Mouse (Mus musculus) bone marrow macrophage, adult 2 months (primary cell): ENCODE measurements around the gene Dlx4. TPM values are rescaled to one million over a fixed set of nuclear protein-coding genes. Genes with fewer than 3 reads are reported as not detected.
A peak's percentile ranks its signal among the peaks of the same experiment; 100 is the strongest.

Experiments used
- H3K27ac ChIP-seq: 2 replicates; pipeline ENCODE4 v1.5.1; 2012; ENCODE audit warnings: low read depth, low read length; ENCODE audit not compliant: insufficient read depth
- H3K4me1 ChIP-seq: 2 replicates; pipeline ENCODE4 v1.6.1; 2012; ENCODE audit warnings: low read length; ENCODE audit not compliant: control insufficient read depth, insufficient read depth
- H3K4me3 ChIP-seq: 2 replicates; pipeline ENCODE4 v1.5.1; 2012; ENCODE audit warnings: mild to moderate bottlenecking, low read length, moderate library complexity; ENCODE audit not compliant: insufficient read depth
- CTCF ChIP-seq: IDR thresholded peaks from 2 replicates; pipeline ENCODE4 v1.5.1; 2012; ENCODE audit warnings: low read depth, mild to moderate bottlenecking, low read length, moderate library complexity
- POLR2A ChIP-seq: IDR thresholded peaks from 2 replicates; pipeline ENCODE4 v1.6.1; 2012; ENCODE audit warnings: mild to moderate bottlenecking, low read depth, low read length, borderline replicate concordance
- polyA plus RNA-seq: library from polyadenylated mRNA; stranded (reverse); fragments of >200 nt; gene quantifications from 2 replicates; pipeline ENCODE4 v1.2.4, GENCODE M21; 2012; ENCODE audit not compliant: missing spikeins, insufficient read depth, insufficient read length

The Dlx4 gene
- polyA plus RNA-seq, 1 experiment: not detected

DNA sequence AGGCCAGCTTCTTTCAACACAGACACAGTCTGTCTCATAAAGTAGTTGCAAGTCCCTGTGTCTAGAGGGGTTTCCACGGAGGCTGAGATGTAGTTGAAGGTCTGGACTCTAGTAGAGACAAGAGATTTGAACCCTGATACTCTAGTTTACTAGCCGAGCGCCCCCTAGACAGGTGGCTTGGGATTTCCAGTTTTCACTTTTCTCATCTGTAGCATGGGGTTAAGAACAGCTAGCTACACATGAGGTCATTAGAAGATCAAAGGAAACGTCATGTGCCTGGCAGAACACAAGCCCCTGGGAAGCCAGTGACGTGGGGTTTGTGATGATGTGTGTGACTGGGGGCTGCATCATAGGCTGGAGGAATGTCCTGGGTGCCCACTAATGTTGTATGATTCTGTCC is 11.3 kb upstream of the Dlx4 start:
- Histone ChIP-seq H3K4me3 (no peak overlapping the region), H3K27ac (no peak overlapping the region), H3K4me1 (no peaks in the 10 kb centered on the region)
- no peak for TF ChIP-seq CTCF
- TF ChIP-seq POLR2A: no peak

DNA sequence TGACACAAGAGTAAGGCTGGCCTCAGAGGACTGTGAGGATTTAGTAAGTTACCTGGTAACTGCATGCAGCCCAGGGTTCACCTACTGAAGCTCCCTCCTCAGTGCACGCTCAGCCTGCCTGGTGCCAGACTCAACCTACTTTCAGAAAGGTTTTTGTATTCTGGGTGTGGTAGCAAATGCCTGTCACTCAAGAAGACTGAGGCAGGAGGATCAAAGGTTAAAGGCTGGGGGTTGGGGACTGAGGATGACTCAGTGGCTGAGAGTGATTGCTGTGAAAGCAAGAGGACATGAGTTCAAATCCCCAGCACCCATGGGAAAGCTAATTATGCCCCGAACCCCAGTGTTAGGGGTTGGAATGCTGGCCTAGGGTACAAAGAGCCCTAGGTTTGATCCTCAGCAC is 9.4 kb upstream of the Dlx4 start:
- Histone ChIP-seq H3K4me3 (no peak overlapping the region), H3K4me1 (no peaks in the 10 kb centered on the region), H3K27ac (no peak overlapping the region)
- TF ChIP-seq CTCF (no peak), POLR2A (no peak)

DNA sequence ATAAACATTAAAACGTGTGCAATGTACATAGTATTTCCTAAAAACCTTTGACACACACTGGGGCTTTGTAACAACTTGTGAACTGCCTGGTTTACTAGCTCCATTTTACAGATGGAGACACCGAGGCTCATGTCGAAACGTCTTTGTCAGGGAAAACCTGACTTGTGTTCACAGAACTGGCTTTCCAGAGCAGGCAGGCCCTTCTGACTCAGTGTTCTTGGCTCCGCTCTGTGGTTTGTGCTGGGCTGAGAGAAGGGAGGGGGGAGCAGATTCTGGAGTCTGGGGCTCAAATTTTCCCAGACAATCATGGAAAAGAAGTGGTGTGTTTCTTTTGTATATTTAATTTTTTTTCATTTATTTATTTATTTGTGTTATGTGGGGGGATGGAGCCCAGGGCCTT is 7.6 kb upstream of the Dlx4 start:
- TF ChIP-seq POLR2A (no peak), CTCF (no peak)
- H3K27ac ChIP-seq: no peak overlapping the region
- no peaks in the 10 kb centered on the region for H3K4me1 ChIP-seq
- no peak overlapping the region for H3K4me3 ChIP-seq

GRCm38 (mm10) chr11:95153116-95153515 is 7.1 kb upstream of the Dlx4 start:
- Histone ChIP-seq H3K4me3 (no peak overlapping the region), H3K27ac (no peak overlapping the region), H3K4me1 (no peaks in the 10 kb centered on the region)
- TF ChIP-seq POLR2A (no peak), CTCF (no peak)

GRCm38 (mm10) chr11:95150269-95151049 is 4.4 kb upstream of the Dlx4 start:
- 0 out of 2 replicates have a peak, but pooled peaks cover 2% of the 10 kb centered on the region for H3K4me1 ChIP-seq
- no peak overlapping the region for H3K27ac ChIP-seq
- no peak overlapping the region for H3K4me3 ChIP-seq
- no peak for TF ChIP-seq CTCF
- TF ChIP-seq POLR2A: no peak

DNA sequence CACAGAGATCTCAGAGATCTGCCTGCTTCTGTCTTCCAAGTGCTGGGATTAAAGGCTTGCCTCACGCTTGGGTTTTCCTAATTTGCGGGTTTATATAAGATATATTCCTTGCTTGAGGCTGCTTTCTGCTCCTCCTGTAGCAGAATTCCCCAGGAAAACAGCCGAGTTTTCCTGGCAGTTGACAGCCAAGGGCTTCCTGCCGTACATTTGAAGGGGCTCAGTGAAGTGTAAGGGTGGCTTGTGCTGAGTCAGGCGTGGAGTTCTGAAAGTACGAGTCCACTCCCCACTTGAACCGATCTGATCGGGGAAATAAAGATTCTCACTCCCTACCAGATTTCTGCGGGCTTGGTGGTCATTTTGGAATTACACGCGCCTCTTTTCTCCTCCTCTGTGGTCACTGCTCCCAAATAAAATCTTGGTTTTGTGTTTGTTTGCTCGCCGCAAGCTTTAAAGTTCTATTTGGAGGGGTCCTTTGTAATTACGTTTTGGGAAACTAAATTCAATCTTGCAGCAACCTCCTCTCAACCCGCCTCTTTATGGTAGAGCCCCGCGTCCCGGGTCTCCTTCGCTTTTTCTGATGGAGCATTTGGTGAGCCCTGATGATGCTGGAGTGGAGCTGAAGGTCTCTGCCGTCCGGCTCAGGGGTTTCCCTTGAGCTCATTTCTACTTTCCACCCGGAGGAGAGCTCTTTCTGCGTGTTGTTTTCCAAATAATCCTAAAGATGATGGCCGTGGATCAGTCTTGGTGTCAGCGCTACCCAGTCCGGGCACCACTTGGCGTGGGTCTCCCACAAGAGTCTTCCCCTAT is 3.6 kb upstream of the Dlx4 start:
- Histone ChIP-seq H3K4me1 (0 out of 2 replicates have a peak, but pooled peaks cover 2% of the 10 kb centered on the region), H3K27ac (no peak overlapping the region), H3K4me3 (no peak overlapping the region)
- no peak for TF ChIP-seq POLR2A
- TF ChIP-seq CTCF: no peak

DNA sequence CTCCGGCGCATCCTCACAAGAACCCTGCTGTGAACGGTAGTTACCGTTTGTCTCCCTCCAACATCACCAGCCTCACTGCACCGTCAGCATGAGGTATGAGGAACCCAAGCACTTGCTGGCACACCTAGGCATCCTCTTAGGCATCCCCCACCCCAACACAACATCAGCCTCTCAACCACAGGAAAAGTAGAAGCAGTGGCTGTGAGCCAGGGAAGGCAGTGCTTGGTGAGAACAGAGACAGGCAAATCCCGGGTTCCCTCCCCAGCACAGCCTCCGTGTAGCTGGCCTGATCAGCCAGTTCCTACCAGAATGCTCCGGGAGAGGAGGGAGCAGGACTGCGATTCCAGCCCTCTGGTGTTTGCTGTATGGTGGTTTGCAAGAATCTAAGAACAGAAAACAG is 2.7 kb upstream of the Dlx4 start:
- Histone ChIP-seq H3K4me3 (no peak overlapping the region), H3K4me1 (0 out of 2 replicates have a peak, but pooled peaks cover 2% of the 10 kb centered on the region), H3K27ac (no peak overlapping the region)
- TF ChIP-seq CTCF: no peak
- no peak for TF ChIP-seq POLR2A

DNA sequence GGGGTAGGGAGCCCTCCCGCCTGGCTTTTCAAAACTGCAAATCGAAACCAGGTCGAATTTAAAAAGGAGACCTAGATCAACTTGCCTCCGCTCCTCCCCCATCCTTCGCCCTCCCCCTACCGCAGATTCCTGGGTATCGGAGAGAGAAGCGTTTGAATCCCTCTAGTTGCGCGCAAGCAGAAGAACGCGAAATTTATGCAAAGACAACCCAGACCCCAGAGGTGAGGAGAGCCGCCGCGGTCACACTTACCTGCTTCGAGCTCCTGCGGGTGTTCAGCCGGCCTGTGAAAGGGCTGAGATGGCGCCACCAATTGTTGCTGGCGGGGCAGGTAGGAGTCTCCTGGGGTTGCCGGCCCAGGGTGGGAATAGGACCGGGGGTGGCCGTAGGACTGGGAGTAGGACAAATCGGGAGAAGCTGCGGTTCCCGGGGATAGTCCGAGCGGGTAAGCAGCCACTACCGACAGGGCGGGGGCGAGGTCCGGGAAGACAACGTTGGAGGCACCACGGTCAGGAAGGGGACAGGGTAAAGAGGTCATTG is 1.0 kb downstream of the Dlx4 start:
- no peak for TF ChIP-seq POLR2A
- no peak overlapping the region for H3K27ac ChIP-seq
- peak overlapping the region; percentile 58 for H3K4me3 ChIP-seq
- 0 out of 2 replicates have a peak, but pooled peaks cover 2% of the 10 kb centered on the region for H3K4me1 ChIP-seq

DNA sequence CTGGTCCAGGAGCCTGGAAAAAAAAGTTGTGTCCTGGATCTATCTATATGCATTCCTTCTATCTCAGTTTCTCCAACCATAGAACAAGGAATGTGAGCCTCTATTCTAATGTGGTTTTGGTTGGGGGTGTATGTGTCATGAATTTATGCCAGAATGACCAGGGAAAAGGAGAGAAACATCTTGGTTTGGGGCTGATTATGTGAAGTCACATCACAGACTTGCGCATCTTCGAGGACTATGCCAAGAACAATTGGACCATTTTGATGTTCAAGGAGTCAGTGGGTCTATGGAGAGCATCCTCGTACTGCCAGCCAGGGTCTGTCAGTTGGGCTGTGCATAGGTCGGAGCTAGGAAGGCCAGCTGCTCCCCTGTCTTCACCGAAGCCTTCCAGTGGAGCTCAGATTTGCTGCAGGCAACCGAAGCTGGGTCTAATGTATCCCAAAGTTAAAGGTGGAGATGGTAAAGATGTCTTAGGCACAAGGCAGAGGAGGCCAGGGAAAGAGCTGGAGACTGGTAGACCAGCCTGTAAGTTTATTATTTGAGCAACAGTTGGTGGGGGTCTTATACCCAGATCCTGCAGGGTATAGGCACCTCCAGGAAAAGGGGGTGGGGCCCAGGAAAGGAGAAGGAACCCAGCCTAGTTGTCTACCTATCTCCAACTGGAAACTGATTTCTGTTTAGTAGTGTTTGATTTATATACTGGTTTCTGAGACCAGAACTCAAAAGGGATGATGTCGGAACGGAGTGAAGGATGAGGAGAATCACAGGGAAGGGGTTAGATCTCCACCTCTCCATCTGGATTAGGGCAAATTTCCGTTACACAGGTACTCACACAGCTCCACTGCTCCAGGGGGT is 1.7 kb downstream of the Dlx4 start:
- TF ChIP-seq POLR2A: no peak
- TF ChIP-seq CTCF: no peak
- H3K27ac ChIP-seq: no peak overlapping the region
- peak overlapping the region; percentile 58; the same call in 1 of the 2 replicates for H3K4me3 ChIP-seq

More for the DNA sequence above, 1.7 kb downstream of the Dlx4 start:
- 0 out of 2 replicates have a peak, but pooled peaks cover 2% of the 10 kb centered on the region for H3K4me1 ChIP-seq
